Mouse (Mus musculus) stomach, postnatal 0 days (tissue): ENCODE results near the gene Mapkapk5.

ENCODE experiments used
- CTCF ChIP-seq: IDR thresholded peaks from 2 replicates; pipeline ENCODE4 v1.5.1; 2016; ENCODE audit warnings: antibody characterized with exemption, low read depth, mild to moderate bottlenecking, moderate library complexity
- EP300 ChIP-seq: optimal IDR thresholded peaks from 2 replicates; pipeline ENCODE3; 2016; ENCODE audit warnings: antibody characterized with exemption

- no peak for TF ChIP-seq CTCF
- no peak for TF ChIP-seq EP300
Measured at GRCm38 (mm10) chr5:121586400-121587039, 40.8 kb upstream of the Mapkapk5 start.
